Mouse (Mus musculus) mouse embryonic stem cell (cell line): ENCODE data around the gene Agrp.

ENCODE experiments used
- in situ Hi-C, 2 experiments: fragments of 300-500 bp; cut with MboI; formaldehyde crosslinking; loops; 1 replicate in 1 of 2; 3 replicates in 1 of 2; pipeline ENCODE4 v1.14.3; 2019 to 2020; ENCODE audit warnings: low sequenced_read_pairs in 2 of 2, low pct_unique_long_range_greater_than_20kb in 1 of 2, mixed read lengths in 1 of 2; ENCODE audit not compliant: unreplicated experiment in 1 of 2

Agrp gene

DNA sequence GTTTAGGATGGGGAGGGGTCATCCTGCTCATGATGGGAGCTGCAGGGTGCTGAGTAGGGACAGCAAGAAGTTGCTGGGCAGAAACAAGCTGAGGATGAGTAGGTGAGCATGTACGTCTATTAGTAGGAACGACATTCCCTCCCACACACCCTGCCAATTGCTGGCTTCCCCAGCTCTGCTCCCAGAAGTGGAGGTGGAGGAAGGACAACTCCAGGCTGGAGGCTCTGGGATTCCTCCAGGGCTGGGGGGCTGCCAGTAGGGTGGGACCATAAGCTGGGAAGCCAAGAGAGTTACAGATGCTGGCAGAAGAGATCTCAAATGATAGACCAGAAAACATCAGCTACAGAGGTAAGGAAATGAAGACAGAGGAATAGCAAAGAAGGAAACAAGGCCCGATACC, 100.6 kb downstream of the Agrp start:
- in situ Hi-C loops, result no loop called here

- in situ Hi-C loops, result no loop called here
These were observed 103.3 kb downstream of the Agrp start for GRCm38 (mm10) chr8:105533892-105534329.

GRCm38 (mm10) chr8:105533439-105533838, 103.8 kb downstream of the Agrp start:
- in situ Hi-C loops, result no loop called here

GRCm38 (mm10) chr8:105531774-105532173, 105.4 kb downstream of the Agrp start:
- in situ Hi-C loops, result no loop called here

GRCm38 (mm10) chr8:105529271-105529670, 107.9 kb downstream of the Agrp start:
- in situ Hi-C loops, result no loop called here

DNA sequence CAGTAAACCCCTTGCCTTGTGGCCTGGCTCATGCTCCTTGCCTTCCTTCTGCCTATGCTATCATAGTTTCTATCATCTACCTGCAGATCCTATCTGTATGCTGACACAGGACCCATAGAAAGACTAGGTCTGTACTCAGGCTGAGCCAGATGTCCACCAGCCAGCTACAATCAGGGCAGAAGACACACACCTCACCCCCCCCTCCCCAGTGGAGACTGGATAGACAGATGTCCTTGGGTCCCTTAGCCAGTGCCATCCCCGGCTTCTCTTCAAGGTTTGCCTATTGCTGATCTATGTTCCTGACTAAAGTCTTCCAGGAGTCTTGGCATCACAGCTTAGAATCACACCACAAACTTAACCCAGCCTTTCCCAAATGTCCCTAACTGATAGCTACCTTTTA, 109.0 kb downstream of the Agrp start:
- in situ Hi-C loops, result no loop called here

GRCm38 (mm10) chr8:105527110-105527509, 110.1 kb downstream of the Agrp start:
- in situ Hi-C loops, result no loop called here

DNA sequence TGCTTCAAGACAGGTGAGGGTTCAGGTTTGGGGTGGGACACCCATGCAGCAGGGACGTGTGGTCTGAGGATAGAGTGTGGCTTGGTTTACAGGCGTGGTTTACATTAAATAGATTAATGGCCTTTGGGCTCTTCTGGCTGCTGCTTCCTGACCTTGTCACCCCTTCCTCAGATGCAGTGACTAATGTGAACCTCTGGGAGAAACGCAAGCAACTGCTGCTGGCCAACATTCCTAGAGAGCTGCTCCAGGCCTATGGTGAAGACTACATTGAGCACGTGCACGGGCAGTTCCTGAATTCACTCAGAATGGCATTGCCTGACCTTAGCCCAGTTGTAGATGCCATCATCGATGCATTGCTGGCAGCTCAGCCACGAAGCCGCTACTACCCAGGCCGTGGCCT, 114.3 kb downstream of the Agrp start:
- in situ Hi-C loops, result no loop called here

GRCm38 (mm10) chr8:105521995-105522769, 115.0 kb downstream of the Agrp start:
- in situ Hi-C loops, result no loop called here

GRCm38 (mm10) chr8:105521061-105521460, 116.1 kb downstream of the Agrp start:
- in situ Hi-C loops, result no loop called here

- in situ Hi-C loops, result no loop called here
These were observed 116.7 kb downstream of the Agrp start for GRCm38 (mm10) chr8:105520521-105520920.

GRCm38 (mm10) chr8:105519591-105519990, 117.6 kb downstream of the Agrp start:
- in situ Hi-C loops, result no loop called here

DNA sequence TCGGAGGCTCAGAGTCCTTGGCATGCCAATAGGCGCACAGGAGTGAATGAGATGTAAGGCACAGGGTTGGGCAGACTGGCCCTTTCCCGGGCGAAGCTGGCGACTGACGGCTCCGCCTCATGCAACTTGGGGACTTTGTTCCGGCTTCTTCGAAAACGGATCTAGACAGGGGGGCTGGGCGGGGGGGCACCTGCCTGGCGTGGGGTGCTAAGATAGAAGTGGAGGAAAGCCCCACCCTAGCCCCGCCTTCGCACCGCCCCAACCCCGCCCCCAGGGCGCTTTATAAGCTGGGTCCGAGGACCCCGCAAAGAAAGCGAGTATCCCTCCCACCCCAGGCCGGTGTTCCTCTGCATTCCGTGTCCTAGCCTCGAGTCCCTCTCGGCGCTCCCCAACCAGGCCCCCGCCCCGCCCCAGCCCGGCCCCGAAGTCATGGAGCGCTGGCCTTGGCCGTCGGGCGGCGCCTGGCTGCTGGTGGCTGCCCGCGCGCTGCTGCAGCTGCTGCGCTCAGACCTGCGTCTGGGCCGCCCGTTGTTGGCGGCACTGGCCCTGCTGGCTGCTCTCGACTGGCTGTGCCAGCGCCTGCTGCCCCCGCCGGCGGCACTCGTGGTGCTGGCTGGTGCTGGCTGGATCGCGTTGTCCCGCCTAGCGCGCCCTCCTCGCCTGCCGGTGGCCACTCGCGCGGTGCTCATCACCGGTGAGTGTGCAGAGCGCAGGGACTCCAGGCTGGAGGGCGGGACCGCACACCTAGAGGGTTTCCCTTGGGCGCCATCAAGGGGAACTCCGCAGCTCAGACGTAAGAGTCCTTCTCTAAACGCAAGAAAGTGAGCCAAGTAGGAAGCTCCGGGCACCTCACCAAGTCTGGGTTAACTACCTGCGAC, 118.5 kb downstream of the Agrp start, which contains the start of gene Hsd11b2:
Hsd11b2 (plus strand) TSS at position 320 of the 878 bp plus-strand sequence.
- in situ Hi-C loops, result no loop called here

- in situ Hi-C loops, result no loop called here
These were observed 119.8 kb downstream of the Agrp start for GRCm38 (mm10) chr8:105517346-105517745.
